In the genomic region with DNA sequence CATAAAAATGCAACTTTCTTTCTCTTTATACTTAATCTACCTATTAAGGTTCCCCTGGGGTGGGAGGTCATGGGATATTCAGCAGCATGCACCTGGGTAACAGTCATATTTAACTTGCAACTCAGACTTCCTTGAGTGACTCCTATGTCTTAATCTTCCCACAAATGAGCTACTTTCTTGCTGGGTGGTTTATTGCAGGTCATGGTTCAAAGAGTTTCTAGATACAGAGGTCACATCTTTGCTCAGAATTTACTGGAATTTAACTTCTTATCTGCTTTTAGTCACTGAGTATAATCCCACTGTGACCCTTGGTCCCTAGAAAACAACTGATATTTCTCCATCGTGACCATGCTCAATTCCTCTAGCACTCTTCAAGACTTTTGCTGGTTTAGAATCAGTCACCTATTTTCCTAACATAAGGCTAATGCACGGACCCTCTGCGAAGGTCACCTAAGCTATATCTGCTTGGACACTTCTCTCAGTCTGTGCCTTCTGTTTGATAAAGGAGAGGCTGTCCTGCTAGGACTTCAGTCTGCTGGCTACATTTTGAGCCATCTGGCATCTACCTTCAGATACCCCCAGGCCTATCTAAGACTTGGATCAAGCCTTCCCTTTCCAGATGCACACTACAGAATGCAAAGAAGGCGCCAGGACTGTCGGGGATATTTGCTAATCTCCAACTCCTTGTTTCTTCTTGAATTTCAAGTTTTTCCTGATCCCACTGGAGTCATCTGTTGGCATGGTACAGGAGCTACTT, we compare ENCODE assay signal across 23 mouse cellular contexts.
"Had no signal": no experiment of that assay in that cellular context is flagged by ENCODE, and none has a peak within 500 bp of the region (broad histone marks: within the 10 kb centered on the region; RNA-seq: fewer than 3 reads in every experiment).

No protein-coding gene starts in this region.

- H3K27ac ChIP-seq: kidney, postnatal 0 days; limb, embryonic 10.5 days; limb, embryonic 13.5 days; liver, embryonic 12.5 days; liver, embryonic 15.5 days; lung, embryonic 15.5 days; midbrain, embryonic 10.5 days; midbrain, embryonic 13.5 days; neural tube, embryonic 13.5 days; stomach, postnatal 0 days had no signal

- ATAC-seq: liver, embryonic 12.5 days; midbrain, embryonic 13.5 days; midbrain, embryonic 16.5 days had no signal

- H3K27me3 ChIP-seq: limb, embryonic 13.5 days; liver, embryonic 12.5 days; liver, embryonic 15.5 days; lung, embryonic 15.5 days; megakaryocyte, embryonic 14.5 days; midbrain, embryonic 13.5 days; neural tube, embryonic 13.5 days had no signal

- DNase-seq: kidney, postnatal 25 days; liver; lung, adult 18-20 months; lung, postnatal 10 days; lung, postnatal 36 days; retina, postnatal 1 day; right cerebral cortex, postnatal 25 days; thymus, adult 2 months; thymus, postnatal 14 days; thymus, postnatal 4 days had no signal

- H3K4me1 ChIP-seq: limb, embryonic 10.5 days; limb, embryonic 13.5 days; liver, embryonic 12.5 days; liver, embryonic 15.5 days; lung, embryonic 15.5 days; megakaryocyte, embryonic 14.5 days; midbrain, embryonic 10.5 days; midbrain, embryonic 13.5 days; neural tube, embryonic 13.5 days had no signal

- H3K9me3 ChIP-seq: limb, embryonic 10.5 days; limb, embryonic 13.5 days; liver, embryonic 12.5 days; liver, embryonic 15.5 days; lung, embryonic 15.5 days; megakaryocyte, embryonic 14.5 days; midbrain, embryonic 10.5 days; midbrain, embryonic 13.5 days; neural tube, embryonic 13.5 days had no signal

- H3K36me3 ChIP-seq: limb, embryonic 10.5 days; limb, embryonic 13.5 days; liver, embryonic 12.5 days; liver, embryonic 15.5 days; lung, embryonic 15.5 days; midbrain, embryonic 10.5 days; midbrain, embryonic 13.5 days; neural tube, embryonic 13.5 days had no signal

- H3K9ac ChIP-seq: limb, embryonic 13.5 days; liver, embryonic 12.5 days; liver, embryonic 15.5 days; lung, embryonic 15.5 days; midbrain, embryonic 13.5 days; neural tube, embryonic 13.5 days had no signal

- H3K4me2 ChIP-seq: limb, embryonic 13.5 days; liver, embryonic 12.5 days; liver, embryonic 15.5 days; lung, embryonic 15.5 days; midbrain, embryonic 13.5 days; neural tube, embryonic 13.5 days had no signal

- H3K4me3 ChIP-seq: limb, embryonic 10.5 days; limb, embryonic 13.5 days; liver, embryonic 12.5 days; liver, embryonic 15.5 days; lung, embryonic 15.5 days; megakaryocyte, embryonic 14.5 days; midbrain, embryonic 10.5 days; midbrain, embryonic 13.5 days; myocyte; neural tube, embryonic 13.5 days had no signal
